Mouse (Mus musculus): ENCODE results near the gene Fam53a.

Gene Fam53a

GRCm38 (mm10) chr5:33629301-33629987 lies at the start of gene Fam53a, which contains the start of gene Gm9903:
TSS of gene Fam53a (minus strand) at chr5:33629635.
TSS of gene Gm9903 (plus strand) at chr5:33629925.
- DNase-seq (ENCODE audit: low read depth, low spot score) = peak; percentile 95

GRCm38 (mm10) chr5:33678244-33678643 lies 48.8 kb upstream of the Fam53a start:
- DNase-seq (ENCODE audit: low read depth, low spot score) = no peak

GRCm38 (mm10) chr5:33675964-33676363 lies 46.5 kb upstream of the Fam53a start:
- peak; percentile 57 for DNase-seq (ENCODE audit: low read depth, low spot score)

- no peak for DNase-seq (ENCODE audit: low read depth, low spot score)
Measured at GRCm38 (mm10) chr5:33674439-33674838, 45.0 kb upstream of the Fam53a start.

- DNase-seq (ENCODE audit: low read depth, low spot score) = no peak
Measured at GRCm38 (mm10) chr5:33671659-33672058, 42.2 kb upstream of the Fam53a start.

GRCm38 (mm10) chr5:33668223-33668622 lies 38.8 kb upstream of the Fam53a start:
- DNase-seq (ENCODE audit: low read depth, low spot score) = peak; percentile 74

- DNase-seq (ENCODE audit: low read depth, low spot score) = peak; percentile 82
Measured at GRCm38 (mm10) chr5:33658664-33659050, 29.2 kb upstream of the Fam53a start.

- DNase-seq (ENCODE audit: low read depth, low spot score) = peak; percentile 99
Measured at GRCm38 (mm10) chr5:33657787-33658663, 28.6 kb upstream of the Fam53a start, which contains the start of the genes Tacc3 and Tmem129. TSS of gene Tacc3 (plus strand) at chr5:33658128. TSS of gene Tmem129 (minus strand) at chr5:33658416.

- DNase-seq (ENCODE audit: low read depth, low spot score) = peak; percentile 68
Measured at GRCm38 (mm10) chr5:33657251-33657786, 27.9 kb upstream of the Fam53a start.

- DNase-seq (ENCODE audit: low read depth, low spot score) = no peak
Measured at GRCm38 (mm10) chr5:33656739-33657138, 27.3 kb upstream of the Fam53a start.

- no peak for DNase-seq (ENCODE audit: low read depth, low spot score)
Measured at GRCm38 (mm10) chr5:33655251-33655840, 25.9 kb upstream of the Fam53a start.

GRCm38 (mm10) chr5:33654424-33654823 lies 25.0 kb upstream of the Fam53a start:
- DNase-seq (ENCODE audit: low read depth, low spot score) = no peak

- DNase-seq (ENCODE audit: low read depth, low spot score) = no peak
Measured at GRCm38 (mm10) chr5:33652783-33653173, 23.3 kb upstream of the Fam53a start.

GRCm38 (mm10) chr5:33651921-33652782 lies 22.7 kb upstream of the Fam53a start, which contains the start of gene Slbp:
TSS of gene Slbp (minus strand) at chr5:33652574.
- peak; percentile 98 for DNase-seq (ENCODE audit: low read depth, low spot score)

- DNase-seq (ENCODE audit: low read depth, low spot score) = no peak
Measured at GRCm38 (mm10) chr5:33651541-33651920, 22.1 kb upstream of the Fam53a start.

GRCm38 (mm10) chr5:33651017-33651416 lies 21.6 kb upstream of the Fam53a start:
- no peak for DNase-seq (ENCODE audit: low read depth, low spot score)

- DNase-seq (ENCODE audit: low read depth, low spot score) = peak; percentile 71
Measured at GRCm38 (mm10) chr5:33640652-33641051, 11.2 kb upstream of the Fam53a start.

- peak; percentile 17 for DNase-seq (ENCODE audit: low read depth, low spot score)
Measured at GRCm38 (mm10) chr5:33638826-33639225, 9.4 kb upstream of the Fam53a start.

GRCm38 (mm10) chr5:33637606-33638350 lies 8.3 kb upstream of the Fam53a start:
- no peak for DNase-seq (ENCODE audit: low read depth, low spot score)

GRCm38 (mm10) chr5:33635361-33635760 lies 5.9 kb upstream of the Fam53a start:
- DNase-seq (ENCODE audit: low read depth, low spot score) = no peak
